Mouse (Mus musculus) cerebral cortex, adult 2 months (tissue): Measurements from ENCODE around the gene Egfr.

Experiments used
- WGBS: fragments of 180-500 bp; shearing (Covaris S2); methylation state at CpG from one replicate; pipeline ENCODE4 v1.1.7; 2018; 5-methylcytosine and 5-hydroxymethylcytosine counted together

Gene Egfr

DNA sequence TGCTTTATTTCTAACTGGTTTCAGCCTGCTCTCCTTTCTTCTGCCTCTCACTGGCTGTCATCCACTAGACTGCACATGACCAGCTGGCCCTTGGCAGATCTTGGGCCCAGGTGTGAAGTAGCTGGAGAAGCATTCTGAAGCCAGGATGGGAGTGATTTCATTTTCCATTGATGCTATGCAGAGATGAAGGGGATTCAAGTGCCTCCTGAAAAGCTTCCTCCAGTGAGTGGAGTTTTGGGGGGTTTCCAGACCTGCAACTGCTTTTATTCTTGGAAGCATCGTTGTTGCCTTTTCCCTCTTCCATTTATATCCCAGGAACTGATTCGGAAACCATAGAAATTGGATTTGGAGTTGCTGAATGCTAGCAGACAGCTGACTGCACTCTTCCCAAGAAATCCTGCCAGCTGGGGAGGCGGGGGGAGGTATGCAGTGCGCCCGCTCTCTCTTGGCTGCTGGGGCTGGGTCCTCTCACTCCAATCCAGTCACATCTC is 80.0 kb downstream of the Egfr start:
- WGBS = 31% methylated on average over 5 of the region's 5 CpGs

- WGBS = 83% methylated on average over 3 of the region's 3 CpGs
Observed at GRCm38 (mm10) chr11:16838772-16839171, 86.8 kb downstream of the Egfr start.

- 87% methylated on average over 3 of the region's 3 CpGs for WGBS
Observed at GRCm38 (mm10) chr11:16842924-16843323, 90.9 kb downstream of the Egfr start.

GRCm38 (mm10) chr11:16843889-16844568 is 92.0 kb downstream of the Egfr start:
- WGBS = 69% methylated on average over 12 of the region's 12 CpGs

- WGBS = 77% methylated on average over 6 of the region's 6 CpGs
Observed at GRCm38 (mm10) chr11:16848881-16849280, 96.9 kb downstream of the Egfr start.

GRCm38 (mm10) chr11:16851361-16851760 is 99.4 kb downstream of the Egfr start:
- WGBS = 68% methylated on average over 1 of the region's 1 CpGs

DNA sequence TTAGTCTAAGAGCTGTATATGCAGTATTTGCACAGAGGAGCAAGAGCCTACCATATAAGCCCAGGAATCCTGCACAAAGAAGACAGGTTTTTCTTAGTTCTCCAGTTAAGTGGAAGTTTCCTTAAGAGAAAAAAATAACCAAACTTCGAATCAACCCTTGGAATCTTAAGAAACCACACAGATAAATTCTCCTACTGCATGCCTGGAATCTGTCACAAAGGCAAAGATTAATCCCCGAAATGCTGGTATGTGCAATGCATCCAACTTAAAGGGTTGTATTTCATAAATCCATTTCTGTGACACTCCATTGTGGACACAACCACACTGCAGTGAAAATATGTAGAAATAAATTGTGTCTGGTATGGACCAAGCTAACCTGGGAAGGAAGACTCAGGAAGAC is 102.1 kb downstream of the Egfr start:
- WGBS = 79% methylated on average over 2 of the region's 2 CpGs

DNA sequence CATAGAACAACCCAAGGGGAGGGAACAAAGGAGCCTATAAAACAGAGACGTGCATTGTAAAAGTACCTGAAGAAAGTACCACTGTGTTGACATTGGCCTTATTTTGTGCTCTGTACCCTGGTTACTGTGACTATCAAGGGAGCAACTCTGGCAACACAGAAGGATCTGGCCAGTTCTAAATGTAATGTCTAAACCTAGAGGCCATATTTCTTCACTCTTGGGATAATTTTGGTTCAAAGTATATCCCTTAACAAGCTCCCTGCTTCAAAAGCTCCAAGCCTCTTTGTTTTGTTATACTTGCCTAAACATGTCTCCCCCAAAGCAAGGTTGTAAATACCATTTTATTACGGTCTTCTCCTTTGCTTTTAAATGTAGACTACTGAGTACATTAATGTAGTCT is 105.3 kb downstream of the Egfr start:
- 88% methylated on average over 2 of the region's 2 CpGs for WGBS

- 56% methylated on average over 6 of the region's 6 CpGs for WGBS
Observed at GRCm38 (mm10) chr11:16861037-16861436, 109.0 kb downstream of the Egfr start.

GRCm38 (mm10) chr11:16864980-16865561 is 113.1 kb downstream of the Egfr start:
- 49% methylated on average over 3 of the region's 3 CpGs for WGBS

DNA sequence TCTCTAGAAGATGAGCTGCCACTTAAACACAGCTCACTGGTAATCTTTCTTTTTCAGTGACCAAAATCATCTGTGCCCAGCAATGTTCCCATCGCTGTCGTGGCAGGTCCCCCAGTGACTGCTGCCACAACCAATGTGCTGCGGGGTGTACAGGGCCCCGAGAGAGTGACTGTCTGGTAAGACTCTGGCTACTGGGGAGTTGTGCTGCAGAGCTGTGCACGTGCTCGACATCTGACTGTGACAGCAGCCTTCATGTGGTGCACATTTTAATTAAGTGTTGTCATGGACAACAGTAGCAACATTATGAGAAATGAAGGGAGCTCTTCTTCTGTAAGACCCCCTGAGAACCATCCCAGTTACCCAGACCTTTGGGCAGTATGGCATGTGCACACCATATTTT is 116.0 kb downstream of the Egfr start:
- 72% methylated on average over 6 of the region's 6 CpGs for WGBS

GRCm38 (mm10) chr11:16869506-16869905 is 117.5 kb downstream of the Egfr start:
- WGBS = 77% methylated on average over 2 of the region's 2 CpGs

- 83% methylated on average over 5 of the region's 5 CpGs for WGBS
Observed at GRCm38 (mm10) chr11:16871120-16871519, 119.1 kb downstream of the Egfr start.

DNA sequence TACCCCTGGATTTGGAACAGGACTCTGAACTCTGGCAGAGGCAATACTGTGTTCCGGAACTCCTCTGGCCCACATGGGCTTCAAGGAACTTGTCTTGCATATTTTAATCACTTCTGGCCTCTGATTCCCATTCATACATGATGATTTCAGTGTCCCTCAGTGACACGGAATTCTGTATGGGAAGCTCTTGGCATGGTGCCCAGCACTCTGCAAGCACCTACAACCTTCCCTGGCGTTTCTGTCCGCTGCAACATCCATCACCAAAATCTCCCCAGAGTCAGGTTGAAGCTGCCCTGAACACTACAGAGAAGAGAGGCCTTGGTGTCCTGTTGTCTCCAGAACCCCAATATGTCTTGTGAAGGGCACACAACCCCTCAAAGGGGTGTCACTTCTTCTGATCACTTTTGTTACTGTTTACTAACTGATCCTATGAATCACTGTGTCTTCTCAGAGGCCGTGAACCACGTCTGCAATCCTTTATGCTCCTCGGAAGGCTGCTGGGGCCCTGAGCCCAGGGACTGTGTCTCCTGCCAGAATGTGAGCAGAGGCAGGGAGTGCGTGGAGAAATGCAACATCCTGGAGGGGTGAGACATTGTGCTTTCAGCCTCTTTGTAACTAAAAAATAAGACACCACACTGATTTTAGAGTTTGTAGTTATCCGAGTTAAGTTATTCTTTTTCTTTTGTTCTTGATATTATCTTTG is 125.8 kb downstream of the Egfr start:
- WGBS = 60% methylated on average over 9 of the region's 9 CpGs

DNA sequence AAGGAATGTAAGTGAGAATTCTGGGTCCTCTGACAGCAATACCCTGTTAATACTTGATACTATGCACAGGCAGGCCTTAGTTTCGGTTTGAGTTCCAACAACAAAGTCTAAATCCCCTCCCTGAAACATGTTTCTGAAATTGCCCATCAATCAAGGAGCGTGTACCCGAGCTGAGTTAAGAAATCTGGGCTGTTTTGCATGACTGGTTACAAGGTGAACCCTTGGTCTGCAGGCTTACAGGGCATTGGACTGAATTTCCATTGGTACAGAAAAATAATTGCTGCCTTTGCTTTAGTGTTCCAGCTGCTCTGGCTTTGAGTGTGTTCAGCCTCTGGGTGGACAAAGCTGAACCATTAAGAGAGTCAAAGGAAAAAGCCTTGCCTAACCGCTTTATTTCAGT is 129.9 kb downstream of the Egfr start:
- 70% methylated on average over 4 of the region's 4 CpGs for WGBS

- WGBS = 72% methylated on average over 6 of the region's 6 CpGs
Observed at GRCm38 (mm10) chr11:16886152-16886551, 134.1 kb downstream of the Egfr start.

GRCm38 (mm10) chr11:16895441-16896356 is 143.7 kb downstream of the Egfr start:
- WGBS = 53% methylated on average over 13 of the region's 13 CpGs

- 83% methylated on average over 2 of the region's 2 CpGs for WGBS
Observed at GRCm38 (mm10) chr11:16897681-16898080, 145.7 kb downstream of the Egfr start.

GRCm38 (mm10) chr11:16900182-16900581 is 148.2 kb downstream of the Egfr start:
- WGBS = 76% methylated on average over 1 of the region's 1 CpGs

GRCm38 (mm10) chr11:16900653-16901416 is 148.8 kb downstream of the Egfr start:
- WGBS = 74% methylated on average over 8 of the region's 8 CpGs
